Mouse (Mus musculus) splenic B cell, adult 2 months (primary cell): ENCODE data around the gene Cdon.

ENCODE experiments used
- DNase-seq: peaks from one replicate; pipeline ENCODE4 v3.0.0-alpha.2; 2011; ENCODE audit warnings: low read depth, low spot score
- H3K27me3 ChIP-seq: 2 replicates; pipeline ENCODE4 v1.6.1; 2012; ENCODE audit warnings: mild to moderate bottlenecking, low read length, moderate library complexity, mixed read lengths; ENCODE audit not compliant: control insufficient read depth, poor library complexity, insufficient read depth, severe bottlenecking
- H3K36me3 ChIP-seq: 2 replicates; pipeline ENCODE4 v1.6.1; 2012; ENCODE audit warnings: mild to moderate bottlenecking, low read length, moderate library complexity, mixed read lengths; ENCODE audit not compliant: control insufficient read depth, poor library complexity, insufficient read depth, severe bottlenecking

The Cdon gene

DNA sequence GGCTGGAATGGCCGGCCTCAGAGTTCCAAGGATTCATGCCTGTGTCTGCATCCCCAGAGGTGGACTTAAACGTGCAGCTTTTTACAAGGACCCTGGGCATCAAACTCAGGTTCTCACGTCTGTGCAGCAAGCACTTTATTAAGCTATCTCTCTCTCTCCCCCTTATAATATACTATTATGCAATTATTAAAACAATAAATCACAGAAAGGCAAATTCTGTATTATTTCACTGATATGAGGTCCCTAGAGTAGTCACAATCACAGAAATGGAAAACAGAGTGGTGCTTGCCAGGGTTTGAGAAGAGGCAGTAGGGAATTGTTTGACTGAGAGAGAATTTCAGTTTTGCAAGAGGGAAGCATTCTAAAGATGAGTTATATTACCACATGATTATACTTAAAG lies 108.2 kb downstream of the Cdon start:
- Histone ChIP-seq H3K27me3 (no peaks in the 10 kb centered on the region), H3K36me3 (no peaks in the 10 kb centered on the region)
- no peak for DNase-seq

DNA sequence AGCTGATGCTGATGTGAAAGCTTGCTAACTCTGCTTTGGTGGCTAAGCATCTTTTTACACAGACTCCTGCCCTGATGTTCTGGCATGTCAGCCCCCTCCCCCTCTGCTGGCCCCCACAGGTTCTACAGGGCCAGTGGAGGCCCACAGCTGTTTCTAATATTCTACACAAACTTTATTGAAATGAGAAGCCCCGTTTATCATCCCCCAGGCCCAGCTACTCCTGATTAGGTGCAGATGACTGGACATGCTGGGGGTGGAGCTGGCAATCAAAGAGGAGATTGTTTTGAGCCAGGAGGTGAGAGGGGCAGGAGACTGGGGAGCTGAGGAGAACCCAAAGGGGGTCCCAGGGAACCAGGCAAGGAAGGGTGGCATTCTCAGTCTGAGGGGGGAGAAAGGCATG lies 108.9 kb downstream of the Cdon start:
- DNase-seq = no peak
- no peaks in the 10 kb centered on the region for H3K27me3 ChIP-seq
- H3K36me3 ChIP-seq = no peaks in the 10 kb centered on the region

- Histone ChIP-seq H3K27me3 (no peaks in the 10 kb centered on the region), H3K36me3 (no peaks in the 10 kb centered on the region)
- no peak for DNase-seq
These were observed 112.3 kb downstream of the Cdon start for GRCm38 (mm10) chr9:35533266-35533665.

- Histone ChIP-seq H3K27me3 (no peaks in the 10 kb centered on the region), H3K36me3 (no peaks in the 10 kb centered on the region)
- peak; percentile 67 for DNase-seq
These were observed 114.2 kb downstream of the Cdon start for GRCm38 (mm10) chr9:35535110-35535509.

DNA sequence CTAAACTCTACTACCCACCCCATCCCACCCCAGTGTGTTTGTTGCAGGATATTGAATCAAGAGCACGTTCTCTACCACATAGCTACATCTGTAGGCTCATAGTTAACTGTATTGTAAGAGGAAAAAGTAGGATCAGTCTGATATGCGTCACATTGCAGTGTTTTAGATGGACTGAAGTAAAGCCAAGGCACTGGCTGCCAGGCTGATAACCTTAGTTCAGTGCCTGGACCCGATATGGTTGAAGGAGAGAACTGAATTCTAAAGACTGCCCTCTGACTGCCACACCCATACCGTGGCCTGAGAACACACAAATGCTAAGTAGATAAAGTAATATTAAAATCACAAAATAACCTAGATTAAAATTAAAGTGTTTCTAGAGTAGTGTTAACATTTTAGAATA lies 114.9 kb downstream of the Cdon start:
- H3K36me3 ChIP-seq = no peaks in the 10 kb centered on the region
- DNase-seq = no peak
- H3K27me3 ChIP-seq = no peaks in the 10 kb centered on the region

DNA sequence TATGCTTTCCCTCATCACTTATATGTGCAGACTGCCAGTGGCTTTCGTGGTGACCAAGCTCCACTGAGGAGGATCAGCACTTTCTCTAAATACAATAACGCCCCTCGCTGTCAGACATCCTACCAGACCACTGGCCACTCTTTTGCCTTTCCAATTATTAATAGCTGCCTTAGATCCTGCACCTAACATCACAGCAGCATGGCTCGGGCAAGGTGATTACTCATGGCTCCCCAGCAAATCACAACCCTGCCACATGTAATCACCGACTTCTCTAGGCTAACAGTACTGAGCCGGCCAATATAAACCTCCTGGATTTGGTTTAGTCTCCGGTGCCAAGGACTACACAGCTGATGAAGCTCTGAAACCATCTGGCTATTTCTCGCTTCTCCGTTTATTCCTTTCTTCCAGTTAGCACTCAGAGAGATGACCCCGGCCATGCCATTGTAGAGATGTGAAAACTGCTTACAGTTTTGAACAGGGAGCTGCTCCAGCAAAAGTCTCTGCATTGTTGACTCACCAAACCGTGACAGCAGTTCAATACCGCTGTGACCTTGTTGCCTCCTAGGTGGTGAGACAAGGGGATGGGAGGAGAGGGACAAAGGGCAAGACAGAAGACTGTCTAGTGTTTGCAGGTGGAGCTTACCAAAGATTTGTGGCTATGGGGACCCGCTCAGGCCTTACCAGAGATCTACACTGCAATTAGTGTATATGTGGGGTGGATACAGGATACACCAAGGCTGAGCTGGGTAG lies 118.2 kb downstream of the Cdon start:
- DNase-seq = no peak
- Histone ChIP-seq H3K36me3 (no peaks in the 10 kb centered on the region; the same call in 1 of the 2 replicates), H3K27me3 (no peaks in the 10 kb centered on the region)

DNA sequence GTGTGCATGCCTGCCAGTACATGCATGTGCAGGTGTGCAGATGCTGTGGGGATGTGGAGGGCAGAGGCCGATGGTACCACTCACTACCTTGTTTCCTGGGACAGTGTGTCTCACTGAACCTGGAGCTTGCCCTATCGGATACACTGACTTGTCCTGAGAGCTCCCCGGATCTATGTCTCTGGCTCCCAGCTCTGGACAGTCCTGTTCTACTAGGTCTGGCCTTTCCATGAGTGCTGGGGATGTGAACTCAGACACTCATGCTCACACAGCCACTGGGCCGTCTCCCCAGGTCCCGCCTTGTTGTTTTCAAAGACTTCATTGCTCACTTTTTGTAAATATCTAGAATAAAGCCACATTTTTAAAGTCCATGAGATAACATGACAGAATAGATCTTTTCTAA lies 120.1 kb downstream of the Cdon start:
- Histone ChIP-seq H3K36me3 (no peaks in the 10 kb centered on the region; the same call in 1 of the 2 replicates), H3K27me3 (no peaks in the 10 kb centered on the region)
- no peak for DNase-seq

DNA sequence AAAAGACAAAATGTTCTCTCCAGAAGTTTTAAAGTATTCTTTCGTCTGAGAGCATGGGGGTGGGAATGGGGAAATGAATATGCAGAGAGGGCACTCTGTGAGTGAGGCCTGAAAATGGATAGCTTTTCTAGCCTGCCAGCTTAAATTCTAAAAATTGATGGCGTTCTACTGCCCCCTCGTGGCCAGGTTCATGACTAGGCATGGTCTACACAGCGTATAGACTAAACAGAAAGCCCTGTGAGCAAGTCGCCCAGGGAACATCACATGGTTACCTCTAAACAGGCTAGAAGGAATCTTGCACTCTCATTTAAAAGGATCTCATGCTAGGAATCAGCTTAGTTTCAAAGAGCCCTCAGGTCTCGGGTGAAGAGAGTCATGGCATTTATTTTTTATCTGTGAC lies 120.6 kb downstream of the Cdon start:
- H3K36me3 ChIP-seq = no peaks in the 10 kb centered on the region; the same call in 1 of the 2 replicates
- peak; percentile 88 for DNase-seq
- H3K27me3 ChIP-seq = no peaks in the 10 kb centered on the region

GRCm38 (mm10) chr9:35541941-35542340 lies 121.0 kb downstream of the Cdon start:
- no peaks in the 10 kb centered on the region for H3K27me3 ChIP-seq
- DNase-seq = no peak
- no peaks in the 10 kb centered on the region; the same call in 1 of the 2 replicates for H3K36me3 ChIP-seq

- Histone ChIP-seq H3K36me3 (no peaks in the 10 kb centered on the region; the same call in 1 of the 2 replicates), H3K27me3 (no peaks in the 10 kb centered on the region)
- DNase-seq = no peak
These were observed 122.4 kb downstream of the Cdon start for GRCm38 (mm10) chr9:35543099-35543860.

GRCm38 (mm10) chr9:35544666-35545065 lies 123.7 kb downstream of the Cdon start:
- no peak for DNase-seq

DNA sequence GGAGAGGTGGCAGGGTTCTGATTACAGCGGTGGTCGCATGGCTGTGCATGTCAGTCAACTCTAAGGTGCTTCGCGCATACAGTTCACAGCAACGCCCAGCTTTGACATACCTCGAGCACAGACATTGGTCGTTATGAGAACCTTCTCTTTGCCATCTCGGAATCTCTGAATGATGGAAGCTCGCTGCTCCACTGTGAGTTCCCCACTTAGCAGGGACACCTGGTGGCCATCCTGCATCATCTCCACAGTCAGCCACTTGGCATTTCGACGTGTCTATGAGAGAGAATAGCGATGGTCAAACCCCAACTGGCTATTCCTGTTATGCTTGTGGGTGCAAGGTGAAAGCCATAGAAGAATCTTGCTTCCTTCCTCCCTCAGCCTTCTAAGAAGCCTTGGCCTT lies 124.8 kb downstream of the Cdon start:
- DNase-seq = no peak
- no peaks in the 10 kb centered on the region for H3K27me3 ChIP-seq
- no peaks in the 10 kb centered on the region; the same call in 1 of the 2 replicates for H3K36me3 ChIP-seq

More at GRCm38 (mm10) chr9:35544666-35545065, 123.7 kb downstream of the Cdon start:
- no peaks in the 10 kb centered on the region for H3K27me3 ChIP-seq
- no peaks in the 10 kb centered on the region; the same call in 1 of the 2 replicates for H3K36me3 ChIP-seq

DNA sequence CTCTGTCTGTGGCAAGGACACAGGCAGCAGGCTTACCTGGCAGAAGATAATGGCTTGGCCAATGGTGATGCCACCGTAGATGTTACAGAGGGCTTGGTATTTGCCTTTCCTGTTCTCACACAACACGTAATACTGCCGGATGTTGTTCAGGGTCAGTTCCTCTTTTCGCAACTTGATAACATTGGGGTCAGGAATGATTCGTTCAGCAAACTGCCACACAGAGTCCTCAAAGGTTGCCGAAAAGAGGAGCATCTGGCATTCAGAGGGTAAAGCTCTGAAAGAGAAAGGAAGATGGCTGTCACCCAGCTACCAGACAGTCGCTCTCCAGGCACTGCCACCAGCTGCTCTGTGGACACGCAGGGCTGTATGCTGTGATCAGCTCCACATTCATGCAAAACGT lies 125.8 kb downstream of the Cdon start:
- DNase-seq = peak; percentile 82
- H3K27me3 ChIP-seq = no peaks in the 10 kb centered on the region
- H3K36me3 ChIP-seq = no peaks in the 10 kb centered on the region; the same call in 1 of the 2 replicates

- no peak for DNase-seq
- Histone ChIP-seq H3K36me3 (no peaks in the 10 kb centered on the region; the same call in 1 of the 2 replicates), H3K27me3 (no peaks in the 10 kb centered on the region; the same call in 1 of the 2 replicates)
These were observed 127.5 kb downstream of the Cdon start for GRCm38 (mm10) chr9:35548455-35548854.

- H3K27me3 ChIP-seq = no peaks in the 10 kb centered on the region; the same call in none of the 2 replicates
- DNase-seq = no peak
- H3K36me3 ChIP-seq = 0 out of 2 replicates have a peak, but pooled peaks cover under 1% of the 10 kb centered on the region
These were observed 135.7 kb downstream of the Cdon start for GRCm38 (mm10) chr9:35556494-35557102.
